Mouse (Mus musculus) heart, embryonic 16.5 days (tissue): ENCODE data around the gene Slc5a1. TPM values are rescaled to one million over a fixed set of nuclear protein-coding genes. Genes with fewer than 3 reads are reported as not detected.

Experiments
- polyA plus RNA-seq: library from polyadenylated mRNA; unstranded; fragments of >200 nt; fragmentation: Nextera tagmentation; extraction: Ambion mirVana; gene quantifications from 2 replicates; pipeline ENCODE4 v1.2.1, GENCODE M21; 2015

Slc5a1 gene
- polyA plus RNA-seq, 1 experiment from 2014 or later: 0.80 TPM

Other genes with a start within 250 kb of the Slc5a1 start
- gene Prr14l, start 250.0 kb upstream of the Slc5a1 start, polyA plus RNA-seq: 6.5 and 9.1 TPM in 2 replicates
- 16.6 and 17.0 TPM in 2 replicates for gene Depdc5, start 240.5 kb upstream of the Slc5a1 start, polyA plus RNA-seq
- gene Ywhah, start 85.4 kb upstream of the Slc5a1 start, polyA plus RNA-seq: 469 and 540 TPM in 2 replicates
- 67.2 and 71.5 TPM in 2 replicates for gene Spon2, start 114.2 kb downstream of the Slc5a1 start, polyA plus RNA-seq
- 228 and 234 TPM in 2 replicates for gene Ctbp1, start 170.8 kb downstream of the Slc5a1 start, polyA plus RNA-seq
- 144 and 145 TPM in 2 replicates for gene Maea, start 231.3 kb downstream of the Slc5a1 start, polyA plus RNA-seq